8 mouse cellular contexts compared by ENCODE assay signal in the genomic region with DNA sequence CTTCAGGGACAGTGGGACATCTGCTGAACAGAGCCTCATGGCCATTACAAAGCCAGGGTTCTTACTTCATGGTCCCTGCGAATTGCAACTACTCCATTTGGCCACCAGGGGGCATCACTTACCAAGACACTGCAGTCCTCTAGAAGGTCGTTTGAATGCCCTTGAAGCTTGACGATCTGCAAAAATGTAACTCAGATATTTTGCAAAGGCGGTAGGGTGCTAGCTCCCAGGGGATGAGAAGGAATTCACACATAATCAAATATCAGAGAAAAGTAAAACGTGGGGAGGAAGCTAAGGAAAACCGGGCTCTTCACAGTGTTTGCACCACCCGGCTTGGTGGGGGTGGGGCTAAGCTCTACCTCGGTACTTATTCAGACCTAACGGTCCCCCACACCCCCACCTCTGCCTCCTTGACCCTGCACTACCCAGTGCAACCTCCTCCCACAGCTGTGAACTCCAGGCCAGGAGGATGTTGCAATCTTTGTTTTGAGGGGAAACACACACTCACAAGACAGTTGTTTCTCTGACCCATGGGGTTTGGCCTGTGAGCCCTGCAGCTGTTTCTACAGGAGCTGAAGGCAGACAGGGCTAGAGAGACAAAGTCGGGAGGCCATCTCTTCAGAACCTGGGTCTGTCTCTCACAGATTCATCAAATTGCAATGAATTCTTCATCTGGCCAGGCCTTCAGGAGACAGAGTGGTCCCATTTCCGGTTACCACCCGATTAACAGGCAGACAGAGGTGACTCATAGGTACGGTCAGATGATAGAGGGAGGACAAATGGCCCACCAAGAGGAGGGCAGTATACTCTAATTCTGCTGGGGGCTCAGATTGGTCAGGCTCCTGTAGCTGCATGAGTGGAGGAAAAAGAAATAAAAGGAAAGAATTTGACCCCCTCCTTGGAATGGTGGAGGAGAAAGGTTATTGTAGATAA.
DNase-seq lines count a peak whose midpoint lies in the region; ATAC-seq and TF ChIP-seq lines count a peak whose summit lies in the region.

No protein-coding gene starts in this region.

- peak; percentile 86 for ATAC-seq in hindbrain, embryonic 12.5 days (ENCODE audit: low FRiP score)

- no peaks in the 10 kb centered on the region for H3K36me3 ChIP-seq in hindbrain, embryonic 12.5 days

- H3K27me3 ChIP-seq in cerebellum, adult 2 months (ENCODE audit: control insufficient read depth, insufficient read depth, low read length): no peaks in the 10 kb centered on the region
- H3K27me3 ChIP-seq in hindbrain, embryonic 12.5 days: no peaks in the 10 kb centered on the region; the same call in 1 of the 2 replicates

- H3K4me1 ChIP-seq in cerebellum, adult 2 months (ENCODE audit: control insufficient read depth, insufficient read depth, low read length): peaks cover 3% of the 10 kb centered on the region; the same call in 1 of the 2 replicates
- peaks cover 16% of the 10 kb centered on the region for H3K4me1 ChIP-seq in hindbrain, embryonic 12.5 days

- DNase-seq in MN1 (ENCODE audit: low spot score): peak; percentile 31
- peak; percentile 73 to 77 for DNase-seq in cerebellum, adult 2 months
- peak; percentile 72 to 82 for DNase-seq in frontal cortex, postnatal 10 days (ENCODE audit: low spot score in 2 of 2)
- DNase-seq in layer of hippocampus, postnatal 25 days (ENCODE audit: extremely low spot score in 1 of 2, low spot score in 1 of 2): peak; percentile 63 to 74
- peak; percentile 86 for DNase-seq in lung, postnatal 25 days (ENCODE audit: low spot score)
- DNase-seq in retina, adult 2 months (ENCODE audit: low read depth, low spot score): peak; percentile 30
- peak; percentile 78 for DNase-seq in thymus, postnatal 25 days

- TF ChIP-seq POLR2A in cerebellum, adult 2 months (IDR thresholded peaks at IDR 0.05; ENCODE audit: borderline replicate concordance, insufficient read depth, low read length): no peak

- WGBS in cerebellum, adult 2 months: 21% methylated on average over 13 of the region's 13 CpGs
- 15% methylated on average over 13 of the region's 13 CpGs for WGBS in hindbrain, embryonic 12.5 days

- peak; percentile 91 for TF ChIP-seq CTCF in cerebellum, adult 2 months (IDR thresholded peaks at IDR 0.05; ENCODE audit: borderline replicate concordance, insufficient read depth, low read depth, low read length)

- H3K27ac ChIP-seq in cerebellum, adult 2 months (ENCODE audit: insufficient read depth, low read length): no peak overlapping the region
- H3K27ac ChIP-seq in hindbrain, embryonic 12.5 days: no peak overlapping the region

- H3K9ac ChIP-seq in hindbrain, embryonic 12.5 days: 0 out of 2 replicates have a peak overlapping the region, but pooled peaks have one; percentile 27

- peak overlapping the region; percentile 50 for H3K4me2 ChIP-seq in hindbrain, embryonic 12.5 days (replicated peaks)

- H3K9me3 ChIP-seq in hindbrain, embryonic 12.5 days (replicated peaks): no peaks in the 10 kb centered on the region

- H3K4me3 ChIP-seq in cerebellum, adult 2 months (replicated peaks; ENCODE audit: insufficient read depth, low read depth, low read length): peak overlapping the region; percentile 46
- H3K4me3 ChIP-seq in hindbrain, embryonic 12.5 days: peak overlapping the region; percentile 23

Comparison
In these comparisons a context has a peak if more than half of its experiments do, and no peak if none do; other contexts are left out.
1. DNase-seq: peak in every context shown above with its lines; median percentile 86 in lung, postnatal 25 days; 78 in thymus, postnatal 25 days; 77 in frontal cortex, postnatal 10 days; 75 in cerebellum, adult 2 months; 68 in layer of hippocampus, postnatal 25 days; 31 in MN1; 30 in retina, adult 2 months.